8 mouse cellular contexts compared by ENCODE assay signal in genomic region chr12:105019359-105020219, GRCm38 (mm10). TPM values are rescaled to one million over a fixed set of nuclear protein-coding genes. Genes with fewer than 3 reads are reported as not detected.
A peak's percentile ranks its signal among the peaks of the same experiment; 100 is the strongest.
DNase-seq lines count a peak whose midpoint lies in the region; ATAC-seq and TF ChIP-seq lines count a peak whose summit lies in the region.

No protein-coding gene starts in this region.

- H3K4me1 ChIP-seq in hindbrain, postnatal 0 days (ENCODE audit: insufficient read depth, low read length), result no peaks in the 10 kb centered on the region
- H3K4me1 ChIP-seq in hindbrain, embryonic 13.5 days (replicated peaks), result peaks cover 16% of the 10 kb centered on the region; the same call in 1 of the 2 replicates
- peaks cover 85% of the 10 kb centered on the region for H3K4me1 ChIP-seq in liver, embryonic 15.5 days (replicated peaks)

- no peaks in the 10 kb centered on the region for H3K36me3 ChIP-seq in hindbrain, postnatal 0 days (ENCODE audit: insufficient read depth, low read length)
- 0 out of 2 replicates have a peak, but pooled peaks cover 8% of the 10 kb centered on the region for H3K36me3 ChIP-seq in hindbrain, embryonic 13.5 days
- peaks cover 14% of the 10 kb centered on the region for H3K36me3 ChIP-seq in liver, embryonic 15.5 days (replicated peaks)

- no peak for ATAC-seq in hindbrain, postnatal 0 days
- no peak for ATAC-seq in hindbrain, embryonic 13.5 days (ENCODE audit: low FRiP score)
- ATAC-seq in liver, embryonic 15.5 days (ENCODE audit: insufficient read depth), result peak; percentile 90
- no peak for ATAC-seq in frontal cortex, adult (ENCODE audit: low TSS enrichment)

- no peaks in the 10 kb centered on the region for H3K9me3 ChIP-seq in hindbrain, postnatal 0 days (ENCODE audit: low read length)
- H3K9me3 ChIP-seq in hindbrain, embryonic 13.5 days, result peaks cover 10% of the 10 kb centered on the region
- H3K9me3 ChIP-seq in liver, embryonic 15.5 days (replicated peaks), result peaks cover 13% of the 10 kb centered on the region

- no peak overlapping the region for H3K4me3 ChIP-seq in hindbrain, postnatal 0 days (ENCODE audit: low read length)
- H3K4me3 ChIP-seq in hindbrain, embryonic 13.5 days, result no peak overlapping the region
- H3K4me3 ChIP-seq in liver, embryonic 15.5 days (replicated peaks), result peak overlapping the region; percentile 47

- WGBS in hindbrain, postnatal 0 days, result 45% methylated on average over 19 of the region's 19 CpGs
- WGBS in hindbrain, embryonic 13.5 days, result 56% methylated on average over 19 of the region's 19 CpGs
- 15% methylated on average over 19 of the region's 19 CpGs for WGBS in liver, embryonic 15.5 days (ENCODE audit: insufficient replicate concordance)

- H3K4me2 ChIP-seq in hindbrain, postnatal 0 days (ENCODE audit: low read depth, low read length), result no peak overlapping the region
- H3K4me2 ChIP-seq in hindbrain, embryonic 13.5 days, result no peak overlapping the region
- peak overlapping the region; percentile 78 for H3K4me2 ChIP-seq in liver, embryonic 15.5 days

- no peak for TF ChIP-seq CTCF in hindbrain, postnatal 0 days (IDR thresholded peaks at IDR 0.05; ENCODE audit: low read depth)

- no peak overlapping the region; the same call in 1 of the 2 replicates for H3K27ac ChIP-seq in hindbrain, postnatal 0 days
- H3K27ac ChIP-seq in hindbrain, embryonic 13.5 days, result no peak overlapping the region
- H3K27ac ChIP-seq in liver, embryonic 15.5 days (replicated peaks), result peak overlapping the region; percentile 98

- peak; percentile 15 for DNase-seq in hindbrain, postnatal 0 days (ENCODE audit: low spot score)
- peak; percentile 70 for DNase-seq in NIH3T3 (ENCODE audit: low read depth)
- DNase-seq in heart, adult 8-10 months (ENCODE audit: low spot score), result peak; percentile 80
- peak; percentile 46 to 52 for DNase-seq in spleen, postnatal 14 days (ENCODE audit: low spot score in 2 of 2)
- DNase-seq in layer of hippocampus, adult 8-10 months (ENCODE audit: low spot score in 2 of 2), result no peak

- H3K27me3 ChIP-seq in hindbrain, postnatal 0 days (ENCODE audit: insufficient read depth, low read length), result no peaks in the 10 kb centered on the region
- H3K27me3 ChIP-seq in hindbrain, embryonic 13.5 days, result 0 out of 2 replicates have a peak, but pooled peaks cover under 1% of the 10 kb centered on the region
- H3K27me3 ChIP-seq in liver, embryonic 15.5 days, result no peaks in the 10 kb centered on the region

- H3K9ac ChIP-seq in hindbrain, postnatal 0 days (replicated peaks; ENCODE audit: low read length), result no peak overlapping the region
- no peak overlapping the region for H3K9ac ChIP-seq in hindbrain, embryonic 13.5 days
- H3K9ac ChIP-seq in liver, embryonic 15.5 days, result peak overlapping the region; percentile 57

RNA-seq across cellular contexts. Expression of gene Syne3, which starts 10.0 kb away (rescaled TPM):
- total RNA-seq in hindbrain, postnatal 0 days (2014; rRNA removed), result 1.4 TPM in 2 replicates
- polyA plus RNA-seq in hindbrain, postnatal 0 days (2015; fragmentation: Nextera tagmentation; extraction: Ambion mirVana), result 0.66 and 0.98 TPM in 2 replicates
- polyA plus RNA-seq in hindbrain, embryonic 13.5 days (2015; fragmentation: Nextera tagmentation; extraction: Ambion mirVana), result 0.25 and 0.31 TPM in 2 replicates
- 10 to 100 TPM in 1 of 4 experiments, 1 to 10 TPM in 3; 7.2 to 10.5 (median 7.7) TPM for total RNA-seq in heart, adult 8-10 months (2022)
- 2.9 and 3.0 TPM in 2 replicates for polyA plus RNA-seq in liver, embryonic 15.5 days (2015; fragmentation: Nextera tagmentation; extraction: Ambion mirVana)
- total RNA-seq in layer of hippocampus, adult 8-10 months (2022), result 1 to 10 TPM; 1.6 to 3.6 (median 2.1) TPM

RNA-seq across cellular contexts. Expression of gene Glrx5, which starts 12.9 kb away (rescaled TPM):
- total RNA-seq in hindbrain, postnatal 0 days (2014; rRNA removed), result 28.6 and 43.1 TPM in 2 replicates
- 195 and 199 TPM in 2 replicates for polyA plus RNA-seq in hindbrain, postnatal 0 days (2015; fragmentation: Nextera tagmentation; extraction: Ambion mirVana)
- 156 and 158 TPM in 2 replicates for polyA plus RNA-seq in hindbrain, embryonic 13.5 days (2015; fragmentation: Nextera tagmentation; extraction: Ambion mirVana)
- 100 to 1,000 TPM in 1 of 4 experiments, 10 to 100 TPM in 3; 74.2 to 104 (median 85.4) TPM for total RNA-seq in heart, adult 8-10 months (2022)
- 496 and 514 TPM in 2 replicates for polyA plus RNA-seq in liver, embryonic 15.5 days (2015; fragmentation: Nextera tagmentation; extraction: Ambion mirVana)
- total RNA-seq in layer of hippocampus, adult 8-10 months (2022), result 10 to 100 TPM; 41.0 to 46.7 (median 42.8) TPM

Comparison
In these comparisons a context has a peak if more than half of its experiments do, and no peak if none do; other contexts are left out.
1. DNase-seq: peak in hindbrain, postnatal 0 days (single experiment), NIH3T3 (single experiment), heart, adult 8-10 months (single experiment) and spleen, postnatal 14 days (2 of 2); none in layer of hippocampus, adult 8-10 months (0 of 2).